Mouse (Mus musculus): ENCODE measurements around the gene Adcy10.

DNA sequence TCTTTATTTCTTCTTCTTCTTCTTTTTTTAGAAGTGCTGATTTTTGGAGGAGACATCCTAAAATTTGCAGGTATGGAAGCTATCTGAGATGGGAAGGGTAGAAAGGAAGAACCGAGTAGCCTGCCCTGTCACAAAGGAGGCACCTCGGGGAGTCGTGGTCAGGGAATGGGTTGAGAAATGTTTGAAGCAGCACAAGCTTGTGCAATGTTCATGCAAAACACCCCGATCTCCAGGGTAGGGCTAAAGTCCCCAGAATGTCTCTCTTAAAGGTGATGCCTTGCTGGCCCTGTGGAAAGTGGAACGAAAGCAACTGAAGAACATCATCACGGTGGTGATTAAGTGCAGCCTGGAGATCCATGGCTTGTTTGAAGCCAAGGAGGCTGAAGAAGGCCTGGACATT lies 21.3 kb downstream of the Adcy10 start:
- TF ChIP-seq CTCF (IDR thresholded peaks at IDR 0.05; ENCODE audit: borderline replicate concordance, extremely low read depth, insufficient read depth, insufficient read length) (no peak), POLR2A (IDR thresholded peaks at IDR 0.05; ENCODE audit: borderline replicate concordance, extremely low read depth, insufficient read depth, insufficient read length, poor library complexity, severe bottlenecking) (no peak)
